Mouse (Mus musculus) limb, embryonic 13.5 days (tissue): ENCODE results near the gene Olfr826. TPM values are rescaled to one million over a fixed set of nuclear protein-coding genes. Genes with fewer than 3 reads are reported as not detected.

Experiments used
- polyA plus RNA-seq: library from polyadenylated mRNA; unstranded; fragments of >200 nt; fragmentation: Nextera tagmentation; extraction: Ambion mirVana; gene quantifications from 2 replicates; pipeline ENCODE4 v1.2.1, GENCODE M21; 2015

The Olfr826 gene
- polyA plus RNA-seq, 1 experiment from 2014 or later = not detected

Other genes starting within 250 kb of the Olfr826 start
- not detected in 2 replicates for gene Olfr818, start 235.1 kb downstream of the Olfr826 start, polyA plus RNA-seq
- gene Olfr819, start 216.9 kb downstream of the Olfr826 start, polyA plus RNA-seq = not detected in 2 replicates
- gene Olfr247, start 208.0 kb downstream of the Olfr826 start, polyA plus RNA-seq = not detected in 2 replicates
- gene Gm10310, start 199.1 kb downstream of the Olfr826 start, polyA plus RNA-seq = not detected in 2 replicates
- not detected in 2 replicates for gene Olfr820, start 171.6 kb downstream of the Olfr826 start, polyA plus RNA-seq
- not detected in 2 replicates for gene Olfr821, start 153.8 kb downstream of the Olfr826 start, polyA plus RNA-seq
- not detected in 2 replicates for gene Olfr822, start 113.0 kb downstream of the Olfr826 start, polyA plus RNA-seq
- not detected in 2 replicates for gene Olfr823, start 68.8 kb downstream of the Olfr826 start, polyA plus RNA-seq
- gene Olfr824, start 54.2 kb downstream of the Olfr826 start, polyA plus RNA-seq = not detected in 2 replicates
- not detected in 2 replicates for gene Olfr825, start 17.4 kb downstream of the Olfr826 start, polyA plus RNA-seq
- not detected in 2 replicates for gene Olfr827, start 30.2 kb upstream of the Olfr826 start, polyA plus RNA-seq
- not detected in 2 replicates for gene Neurod4, start 96.1 kb upstream of the Olfr826 start, polyA plus RNA-seq
- 0.86 and 1.0 TPM in 2 replicates for gene Tespa1, start 138.7 kb upstream of the Olfr826 start, polyA plus RNA-seq
- gene Vmn2r84, start 210.1 kb upstream of the Olfr826 start, polyA plus RNA-seq = not detected in 2 replicates
- not detected in 2 replicates for gene Vmn2r85, start 245.5 kb upstream of the Olfr826 start, polyA plus RNA-seq